Mouse (Mus musculus): ENCODE data around the gene Ddx1.

- TF ChIP-seq POLR2A (IDR thresholded peaks at IDR 0.05; ENCODE audit: borderline replicate concordance, extremely low read depth, low read depth, low read length) = no peak
- TF ChIP-seq CTCF (IDR thresholded peaks at IDR 0.05; ENCODE audit: insufficient read depth, low read length) = no peak
These were observed 30.9 kb downstream of the Ddx1 start for GRCm38 (mm10) chr12:13218101-13218514.

Measured in lung, adult 2 months (tissue).